Mouse (Mus musculus): ENCODE data around the gene Wdr90. TPM values are rescaled to one million over a fixed set of nuclear protein-coding genes. Genes with fewer than 3 reads are reported as not detected.

Gene Wdr90
- polyA plus RNA-seq, 1 experiment from 2014 or later = 14.4 TPM

- peak; percentile 90 for DNase-seq
- H3K4me3 ChIP-seq (replicated peaks; ENCODE audit: low read depth, low read length) = peak overlapping the region; percentile 14
Measured at GRCm38 (mm10) chr17:25802825-25803517, 58.3 kb downstream of the Wdr90 start.

GRCm38 (mm10) chr17:25801029-25801428 lies 60.3 kb downstream of the Wdr90 start:
- ATAC-seq (ENCODE audit: low FRiP score, low TSS enrichment) = no peak
- WGBS = 6% methylated on average over 6 of the region's 6 CpGs
- H3K4me1 ChIP-seq (ENCODE audit: control insufficient read depth, insufficient read depth, low read length) = peaks cover 31% of the 10 kb centered on the region

More at GRCm38 (mm10) chr17:25802825-25803517, 58.3 kb downstream of the Wdr90 start:
- Histone ChIP-seq H3K4me2 (ENCODE audit: low read length) (peak overlapping the region; percentile 49), H3K9ac (replicated peaks; ENCODE audit: low read length) (peak overlapping the region; percentile 51), H3K36me3 (ENCODE audit: control insufficient read depth, insufficient read depth, low read length) (no peaks in the 10 kb centered on the region), H3K4me1 (ENCODE audit: control insufficient read depth, insufficient read depth, low read length) (peaks cover 24% of the 10 kb centered on the region), H3K27ac (replicated peaks; ENCODE audit: low read depth, low read length) (peak overlapping the region; percentile 96), H3K9me3 (ENCODE audit: control insufficient read depth, low read length) (no peaks in the 10 kb centered on the region), H3K27me3 (ENCODE audit: control insufficient read depth, insufficient read depth, low read length) (no peaks in the 10 kb centered on the region)
- peak; percentile 87 for ATAC-seq (ENCODE audit: low FRiP score, low TSS enrichment)
- WGBS = 6% methylated on average over 10 of the region's 10 CpGs

GRCm38 (mm10) chr17:25796951-25797369 lies 64.3 kb downstream of the Wdr90 start, which contains the start of gene Metrn:
Metrn (minus strand) TSS chr17:25797136.
- H3K9ac ChIP-seq (replicated peaks; ENCODE audit: low read length) = peak within 1 kb of the TSS; percentile 44; the same call in 1 of the 2 replicates
- 0 out of 2 replicates have a peak within 1 kb of the TSS, but pooled peaks have one; percentile 2 for H3K27ac ChIP-seq (replicated peaks; ENCODE audit: low read depth, low read length)
- DNase-seq (peak; percentile 90), ATAC-seq (ENCODE audit: low FRiP score, low TSS enrichment) (peak; percentile 66)
- peak within 1 kb of the TSS; percentile 76 for H3K4me2 ChIP-seq (ENCODE audit: low read length)
- no peaks in the 10 kb centered on the region for H3K27me3 ChIP-seq (ENCODE audit: control insufficient read depth, insufficient read depth, low read length)
- no peaks in the 10 kb centered on the region for H3K36me3 ChIP-seq (ENCODE audit: control insufficient read depth, insufficient read depth, low read length)
- peaks cover 37% of the 10 kb centered on the region for H3K4me1 ChIP-seq (ENCODE audit: control insufficient read depth, insufficient read depth, low read length)
- 1% methylated on average over 35 of the region's 35 CpGs for WGBS
- no peaks in the 10 kb centered on the region for H3K9me3 ChIP-seq (ENCODE audit: control insufficient read depth, low read length)
- peak within 1 kb of the TSS; percentile 46 for H3K4me3 ChIP-seq (replicated peaks; ENCODE audit: low read depth, low read length)

More at GRCm38 (mm10) chr17:25801029-25801428, 60.3 kb downstream of the Wdr90 start:
- H3K4me3 ChIP-seq (replicated peaks; ENCODE audit: low read depth, low read length) = no peak overlapping the region
- no peaks in the 10 kb centered on the region for H3K27me3 ChIP-seq (ENCODE audit: control insufficient read depth, insufficient read depth, low read length)
- DNase-seq = peak; percentile 90
- no peak overlapping the region for H3K27ac ChIP-seq (replicated peaks; ENCODE audit: low read depth, low read length)
- H3K9ac ChIP-seq (replicated peaks; ENCODE audit: low read length) = no peak overlapping the region
- no peaks in the 10 kb centered on the region for H3K9me3 ChIP-seq (ENCODE audit: control insufficient read depth, low read length)
- no peak overlapping the region for H3K4me2 ChIP-seq (ENCODE audit: low read length)
- no peaks in the 10 kb centered on the region for H3K36me3 ChIP-seq (ENCODE audit: control insufficient read depth, insufficient read depth, low read length)

- Histone ChIP-seq H3K36me3 (ENCODE audit: control insufficient read depth, insufficient read depth, low read length) (no peaks in the 10 kb centered on the region), H3K27ac (replicated peaks; ENCODE audit: low read depth, low read length) (0 out of 2 replicates have a peak overlapping the region, but pooled peaks have one; percentile 2), H3K4me1 (ENCODE audit: control insufficient read depth, insufficient read depth, low read length) (peaks cover 37% of the 10 kb centered on the region), H3K9me3 (ENCODE audit: control insufficient read depth, low read length) (no peaks in the 10 kb centered on the region), H3K27me3 (ENCODE audit: control insufficient read depth, insufficient read depth, low read length) (no peaks in the 10 kb centered on the region), H3K9ac (replicated peaks; ENCODE audit: low read length) (peak overlapping the region; percentile 44; the same call in 1 of the 2 replicates), H3K4me3 (replicated peaks; ENCODE audit: low read depth, low read length) (peak overlapping the region; percentile 46), H3K4me2 (ENCODE audit: low read length) (peak overlapping the region; percentile 76)
- ATAC-seq (ENCODE audit: low FRiP score, low TSS enrichment) = no peak
- under 1% methylated on average over 37 of the region's 37 CpGs for WGBS
- no peak for DNase-seq
Measured at GRCm38 (mm10) chr17:25796211-25796771, 65.0 kb downstream of the Wdr90 start.

- H3K4me1 ChIP-seq (ENCODE audit: control insufficient read depth, insufficient read depth, low read length) = peaks cover 43% of the 10 kb centered on the region
- H3K36me3 ChIP-seq (ENCODE audit: control insufficient read depth, insufficient read depth, low read length) = no peaks in the 10 kb centered on the region
- H3K27me3 ChIP-seq (ENCODE audit: control insufficient read depth, insufficient read depth, low read length) = no peaks in the 10 kb centered on the region
- H3K9me3 ChIP-seq (ENCODE audit: control insufficient read depth, low read length) = no peaks in the 10 kb centered on the region
- H3K4me2 ChIP-seq (ENCODE audit: low read length) = peak within 1 kb of the TSS; percentile 76
- H3K4me3 ChIP-seq (replicated peaks; ENCODE audit: low read depth, low read length) = peak within 1 kb of the TSS; percentile 46
- H3K27ac ChIP-seq (replicated peaks; ENCODE audit: low read depth, low read length) = 0 out of 2 replicates have a peak within 1 kb of the TSS, but pooled peaks have one; percentile 2
- WGBS = 3% methylated on average over 6 of the region's 6 CpGs
- ATAC-seq (ENCODE audit: low FRiP score, low TSS enrichment) (no peak), DNase-seq (no peak)
- H3K9ac ChIP-seq (replicated peaks; ENCODE audit: low read length) = peak within 1 kb of the TSS; percentile 44; the same call in 1 of the 2 replicates
Measured at GRCm38 (mm10) chr17:25795609-25796092, 65.7 kb downstream of the Wdr90 start, which contains the start of gene AC134908.4. AC134908.4 (minus strand) TSS chr17:25795659.

- DNase-seq (no peak), ATAC-seq (ENCODE audit: low FRiP score, low TSS enrichment) (no peak)
- Histone ChIP-seq H3K36me3 (ENCODE audit: control insufficient read depth, insufficient read depth, low read length) (0 out of 2 replicates have a peak, but pooled peaks cover under 1% of the 10 kb centered on the region), H3K4me3 (replicated peaks; ENCODE audit: low read depth, low read length) (peak overlapping the region; percentile 46), H3K9ac (replicated peaks; ENCODE audit: low read length) (no peak overlapping the region; the same call in 1 of the 2 replicates), H3K27me3 (ENCODE audit: control insufficient read depth, insufficient read depth, low read length) (no peaks in the 10 kb centered on the region), H3K27ac (replicated peaks; ENCODE audit: low read depth, low read length) (no peak overlapping the region), H3K4me1 (ENCODE audit: control insufficient read depth, insufficient read depth, low read length) (peaks cover 46% of the 10 kb centered on the region), H3K9me3 (ENCODE audit: control insufficient read depth, low read length) (no peaks in the 10 kb centered on the region), H3K4me2 (ENCODE audit: low read length) (peak overlapping the region; percentile 76)
- 37% methylated on average over 17 of the region's 17 CpGs for WGBS
Measured at GRCm38 (mm10) chr17:25794998-25795397, 66.3 kb downstream of the Wdr90 start.

Small RNA genes lying within 50 kb of the gene (microRNA-seq; reads per million reads assigned to microRNA genes)
- gene Mir3082 = 0.88 reads per million

Other genes starting within 250 kb of the Wdr90 start
- gene Gng13, start 144.3 kb downstream of the Wdr90 start, polyA plus RNA-seq (2014; fragmentation: Nextera tagmentation; extraction: Ambion mirVana) = 4.3 and 6.0 TPM in 2 replicates
- 4.5 and 5.0 TPM in 2 replicates for gene Chtf18, start 134.1 kb downstream of the Wdr90 start, polyA plus RNA-seq (2014; fragmentation: Nextera tagmentation; extraction: Ambion mirVana)
- 25.7 and 28.1 TPM in 2 replicates for gene Rpusd1, start 133.8 kb downstream of the Wdr90 start, polyA plus RNA-seq (2014; fragmentation: Nextera tagmentation; extraction: Ambion mirVana)
- not detected in 2 replicates for gene Mslnl, start 125.5 kb downstream of the Wdr90 start, polyA plus RNA-seq (2014; fragmentation: Nextera tagmentation; extraction: Ambion mirVana)
- gene Msln, start 107.1 kb downstream of the Wdr90 start, polyA plus RNA-seq (2014; fragmentation: Nextera tagmentation; extraction: Ambion mirVana) = 0.72 TPM in 1 of 2 replicates, not detected in the other
- 32.7 and 33.3 TPM in 2 replicates for gene Narfl, start 87.7 kb downstream of the Wdr90 start, polyA plus RNA-seq (2014; fragmentation: Nextera tagmentation; extraction: Ambion mirVana)
- gene Haghl, start 75.8 kb downstream of the Wdr90 start, polyA plus RNA-seq (2014; fragmentation: Nextera tagmentation; extraction: Ambion mirVana) = 155 and 181 TPM in 2 replicates
- gene Ccdc78, start 74.9 kb downstream of the Wdr90 start, polyA plus RNA-seq (2014; fragmentation: Nextera tagmentation; extraction: Ambion mirVana) = 0.18 and 0.20 TPM in 2 replicates
- 89.0 and 103 TPM in 2 replicates for gene Fam173a, start 68.6 kb downstream of the Wdr90 start, polyA plus RNA-seq (2014; fragmentation: Nextera tagmentation; extraction: Ambion mirVana)
- gene AC134908.4, start 65.8 kb downstream of the Wdr90 start, polyA plus RNA-seq (2014; fragmentation: Nextera tagmentation; extraction: Ambion mirVana) = not detected in 2 replicates
- gene Metrn, start 64.4 kb downstream of the Wdr90 start, polyA plus RNA-seq (2014; fragmentation: Nextera tagmentation; extraction: Ambion mirVana) = 5.8 and 9.7 TPM in 2 replicates
- 37.2 and 39.8 TPM in 2 replicates for gene Fbxl16, start 52.4 kb downstream of the Wdr90 start, polyA plus RNA-seq (2014; fragmentation: Nextera tagmentation; extraction: Ambion mirVana)
- 30.0 and 31.7 TPM in 2 replicates for gene Wdr24, start 37.9 kb downstream of the Wdr90 start, polyA plus RNA-seq (2014; fragmentation: Nextera tagmentation; extraction: Ambion mirVana)
- gene Jmjd8, start 32.6 kb downstream of the Wdr90 start, polyA plus RNA-seq (2014; fragmentation: Nextera tagmentation; extraction: Ambion mirVana) = 48.9 and 50.2 TPM in 2 replicates
- gene Stub1, start 28.1 kb downstream of the Wdr90 start, polyA plus RNA-seq (2014; fragmentation: Nextera tagmentation; extraction: Ambion mirVana) = 310 and 386 TPM in 2 replicates
- 45.5 and 57.4 TPM in 2 replicates for gene Rhbdl1, start 24.2 kb downstream of the Wdr90 start, polyA plus RNA-seq (2014; fragmentation: Nextera tagmentation; extraction: Ambion mirVana)
- gene Gm20683, start 19.7 kb downstream of the Wdr90 start, polyA plus RNA-seq (2014; fragmentation: Nextera tagmentation; extraction: Ambion mirVana) = 8.0 and 12.9 TPM in 2 replicates
- 9.6 and 16.8 TPM in 2 replicates for gene Rhot2, start 16.6 kb downstream of the Wdr90 start, polyA plus RNA-seq (2014; fragmentation: Nextera tagmentation; extraction: Ambion mirVana)
- gene Mcrip2, start 7.3 kb upstream of the Wdr90 start, polyA plus RNA-seq (2014; fragmentation: Nextera tagmentation; extraction: Ambion mirVana) = 13.9 and 19.3 TPM in 2 replicates
- 58.2 and 75.9 TPM in 2 replicates for gene Mettl26, start 13.6 kb upstream of the Wdr90 start, polyA plus RNA-seq (2014; fragmentation: Nextera tagmentation; extraction: Ambion mirVana)
- 0.61 and 0.70 TPM in 2 replicates for gene Wfikkn1, start 19.4 kb upstream of the Wdr90 start, polyA plus RNA-seq (2014; fragmentation: Nextera tagmentation; extraction: Ambion mirVana)
- gene Rab40c, start 58.2 kb upstream of the Wdr90 start, polyA plus RNA-seq (2014; fragmentation: Nextera tagmentation; extraction: Ambion mirVana) = 29.4 and 46.9 TPM in 2 replicates
- gene Pigq, start 83.4 kb upstream of the Wdr90 start, polyA plus RNA-seq (2014; fragmentation: Nextera tagmentation; extraction: Ambion mirVana) = 53.6 and 57.9 TPM in 2 replicates
- gene Nhlrc4, start 83.5 kb upstream of the Wdr90 start, polyA plus RNA-seq (2014; fragmentation: Nextera tagmentation; extraction: Ambion mirVana) = 0.16 and 0.32 TPM in 2 replicates
- gene A930017K11Rik, start 91.1 kb upstream of the Wdr90 start, polyA plus RNA-seq (2014; fragmentation: Nextera tagmentation; extraction: Ambion mirVana) = 3.3 and 5.2 TPM in 2 replicates
- gene Capn15, start 124.3 kb upstream of the Wdr90 start, polyA plus RNA-seq (2014; fragmentation: Nextera tagmentation; extraction: Ambion mirVana) = 21.1 and 25.7 TPM in 2 replicates
- gene Rab11fip3, start 208.1 kb upstream of the Wdr90 start, polyA plus RNA-seq (2014; fragmentation: Nextera tagmentation; extraction: Ambion mirVana) = 27.4 and 28.6 TPM in 2 replicates
- gene Decr2, start 228.8 kb upstream of the Wdr90 start, polyA plus RNA-seq (2014; fragmentation: Nextera tagmentation; extraction: Ambion mirVana) = 21.0 and 21.5 TPM in 2 replicates
- gene Nme4, start 234.1 kb upstream of the Wdr90 start, polyA plus RNA-seq (2014; fragmentation: Nextera tagmentation; extraction: Ambion mirVana) = 17.5 and 23.7 TPM in 2 replicates

Measured in midbrain, embryonic 14.5 days (tissue).